Mouse (Mus musculus): Measurements from ENCODE around the gene Cd274.

Gene Cd274

GRCm38 (mm10) chr19:29365105-29365504 lies 2.1 kb upstream of the Cd274 start:
- DNase-seq: no peak

DNA sequence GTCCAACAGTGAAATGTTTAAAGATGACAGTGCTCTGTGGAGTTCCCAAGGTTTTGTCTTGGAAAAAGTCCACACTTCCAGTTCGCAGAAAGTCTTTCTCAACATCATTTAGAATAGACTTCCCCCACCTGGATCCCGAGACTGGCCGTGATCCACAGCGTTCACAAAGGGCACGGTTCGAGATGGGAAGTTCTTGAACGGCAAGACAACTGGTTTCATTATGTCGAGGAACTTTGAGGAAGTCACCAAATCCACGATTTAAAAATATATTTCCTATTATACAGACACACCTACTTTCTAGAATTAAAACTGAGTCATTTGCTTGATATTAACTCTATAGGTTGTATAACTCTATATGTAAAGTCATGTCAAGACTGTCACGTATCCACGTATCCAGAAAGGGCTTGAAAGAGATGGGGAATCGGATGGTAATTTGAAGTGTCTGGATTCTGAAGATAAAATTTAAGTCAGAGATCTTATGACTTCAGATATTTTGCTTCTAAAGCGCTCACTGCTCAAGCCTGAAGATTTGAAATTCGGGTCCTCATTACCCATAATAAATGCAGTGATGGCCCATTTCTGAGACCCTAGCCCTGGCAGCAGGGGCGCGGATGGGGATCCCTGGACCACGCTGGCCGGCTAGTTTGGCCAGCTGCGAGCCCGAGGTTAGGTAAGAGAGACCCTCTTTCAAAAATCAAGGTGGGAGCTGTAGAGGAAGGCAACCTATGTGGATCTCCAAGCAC lies 858 bp upstream of the Cd274 start:
- no peak for DNase-seq

DNA sequence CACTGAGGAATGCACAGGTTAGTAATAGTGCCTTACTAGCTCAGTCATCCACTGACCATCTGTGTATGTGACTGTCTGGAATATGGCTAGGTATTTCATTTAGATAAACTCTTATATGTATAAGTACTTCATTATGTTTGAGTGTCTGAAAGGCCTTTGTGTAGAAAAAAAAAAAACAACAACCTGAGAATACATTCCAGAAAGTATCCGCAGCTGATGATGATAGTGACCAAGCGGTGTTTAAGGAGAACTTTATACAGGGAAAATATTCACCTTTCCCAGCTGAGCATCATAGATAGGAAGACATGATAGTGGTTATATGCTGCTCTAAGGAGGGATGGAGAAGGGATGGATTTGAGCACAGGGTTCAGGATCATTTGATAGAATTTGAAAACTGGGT lies 786 bp downstream of the Cd274 start:
- DNase-seq: no peak

DNA sequence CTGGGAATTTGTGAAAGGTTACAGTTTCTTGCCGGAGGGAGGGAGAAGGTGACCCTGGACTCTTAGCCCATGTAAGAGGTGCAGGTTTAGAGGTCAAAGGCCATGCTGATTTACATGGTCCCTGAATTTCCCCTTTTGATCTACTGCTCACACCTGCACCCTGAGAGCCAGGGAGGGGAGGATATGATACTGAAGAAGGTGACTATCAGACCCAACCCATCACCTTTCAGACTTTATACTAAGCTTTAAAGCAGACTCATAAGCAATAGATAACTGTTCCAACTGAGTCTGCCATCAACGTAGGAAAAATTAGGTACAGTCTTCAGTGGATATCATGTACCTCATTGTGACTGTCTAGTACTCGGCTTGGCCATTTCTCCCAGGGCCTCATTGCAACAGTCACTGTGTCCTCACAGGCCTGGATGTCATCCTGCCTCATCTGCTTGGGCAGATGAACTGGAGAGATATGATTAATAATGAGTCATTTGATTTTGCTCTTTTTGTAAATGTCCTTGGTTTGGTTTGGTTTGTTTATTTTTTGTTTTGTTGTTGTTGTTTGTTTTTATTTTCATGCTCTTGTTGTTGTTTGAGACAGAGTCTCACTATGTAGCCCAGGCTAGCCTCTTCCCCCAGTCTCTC lies 1.5 kb downstream of the Cd274 start:
- DNase-seq: no peak

DNA sequence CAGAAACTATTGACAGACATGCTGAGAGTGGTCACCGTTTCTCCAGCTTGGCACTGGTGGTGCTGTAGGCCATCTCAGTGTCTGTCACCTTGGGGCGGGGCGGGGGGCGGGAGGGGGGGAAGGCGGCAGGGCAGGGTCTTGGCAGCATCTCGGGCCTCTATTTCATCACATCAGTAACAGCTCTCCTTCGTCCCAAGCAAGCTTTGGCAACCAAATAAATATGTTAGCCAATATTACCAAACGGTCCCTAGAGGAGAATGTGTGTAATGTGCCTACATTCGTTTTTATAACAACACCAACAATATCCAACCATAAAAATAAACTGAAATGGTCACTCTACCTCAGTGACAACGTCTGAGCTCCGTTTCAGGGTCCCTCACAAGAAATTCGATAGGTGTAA lies 2.9 kb downstream of the Cd274 start:
- DNase-seq: no peak

- DNase-seq: no peak
Observed at GRCm38 (mm10) chr19:29370545-29371283, 3.5 kb downstream of the Cd274 start.

GRCm38 (mm10) chr19:29371284-29372081 lies 4.2 kb downstream of the Cd274 start:
- DNase-seq: no peak

DNA sequence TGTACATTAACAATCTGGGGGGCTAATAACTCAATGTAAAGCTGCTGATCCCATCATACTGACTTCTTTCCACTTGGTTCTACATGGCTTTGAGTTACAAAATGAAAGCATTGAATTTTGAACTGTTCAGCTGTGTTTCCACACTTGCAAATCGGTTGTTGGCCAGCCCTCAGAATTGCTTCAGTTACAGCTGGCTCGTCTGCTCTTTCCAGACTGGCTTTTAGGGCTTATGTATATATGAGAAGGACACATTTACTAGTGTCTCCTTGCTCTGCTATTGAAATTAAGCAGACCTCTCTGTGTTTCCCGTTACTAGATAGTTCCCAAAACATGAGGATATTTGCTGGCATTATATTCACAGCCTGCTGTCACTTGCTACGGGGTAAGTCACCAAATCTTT lies 4.9 kb downstream of the Cd274 start:
- DNase-seq: no peak

- DNase-seq: no peak
Observed at GRCm38 (mm10) chr19:29372621-29373020, 5.4 kb downstream of the Cd274 start.

DNA sequence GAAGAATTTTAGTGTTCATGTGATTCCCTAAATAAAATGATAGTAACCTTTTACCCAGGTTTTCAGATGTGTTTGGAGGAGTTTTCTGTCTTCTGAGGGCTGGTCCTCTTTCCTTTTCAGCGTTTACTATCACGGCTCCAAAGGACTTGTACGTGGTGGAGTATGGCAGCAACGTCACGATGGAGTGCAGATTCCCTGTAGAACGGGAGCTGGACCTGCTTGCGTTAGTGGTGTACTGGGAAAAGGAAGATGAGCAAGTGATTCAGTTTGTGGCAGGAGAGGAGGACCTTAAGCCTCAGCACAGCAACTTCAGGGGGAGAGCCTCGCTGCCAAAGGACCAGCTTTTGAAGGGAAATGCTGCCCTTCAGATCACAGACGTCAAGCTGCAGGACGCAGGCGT lies 6.2 kb downstream of the Cd274 start:
- no peak for DNase-seq

DNA sequence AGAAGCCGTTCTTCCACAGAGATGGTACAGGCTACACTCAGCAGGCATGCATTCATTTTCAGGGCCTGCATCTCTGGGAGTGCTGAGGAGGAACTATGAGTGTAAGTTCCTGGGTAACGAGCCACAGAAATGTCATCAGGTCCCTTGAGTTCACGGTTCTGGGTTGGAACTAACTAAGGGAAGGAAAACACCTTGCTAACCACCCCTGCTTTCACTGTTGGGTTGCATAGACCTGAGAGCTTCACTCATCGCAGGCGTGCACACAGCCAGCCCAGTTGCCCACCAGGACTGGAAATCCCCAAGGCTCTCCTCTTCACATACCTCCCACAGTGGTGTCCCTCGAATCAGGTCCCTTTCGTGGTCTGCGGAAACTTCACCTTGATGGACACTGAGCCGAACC lies 7.7 kb downstream of the Cd274 start:
- DNase-seq: no peak

DNA sequence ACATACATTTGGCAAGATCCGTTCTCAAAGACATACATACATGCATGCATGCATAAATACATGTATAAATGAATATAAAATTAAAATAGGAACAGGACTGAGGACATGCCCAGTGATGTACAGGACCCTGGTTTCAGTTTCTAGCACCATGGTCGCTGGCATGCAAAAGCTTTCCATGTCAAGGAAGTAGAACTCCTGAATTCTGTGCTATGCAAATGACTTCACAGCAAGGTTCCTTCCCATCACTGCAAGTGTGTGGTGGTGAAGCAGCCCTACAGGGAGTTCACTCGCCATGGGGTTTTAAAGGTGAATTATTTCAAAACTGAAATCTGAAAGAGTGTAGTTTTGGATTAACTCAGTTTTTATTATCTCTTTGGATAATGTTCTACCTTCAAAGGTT lies 9.1 kb downstream of the Cd274 start:
- no peak for DNase-seq

DNA sequence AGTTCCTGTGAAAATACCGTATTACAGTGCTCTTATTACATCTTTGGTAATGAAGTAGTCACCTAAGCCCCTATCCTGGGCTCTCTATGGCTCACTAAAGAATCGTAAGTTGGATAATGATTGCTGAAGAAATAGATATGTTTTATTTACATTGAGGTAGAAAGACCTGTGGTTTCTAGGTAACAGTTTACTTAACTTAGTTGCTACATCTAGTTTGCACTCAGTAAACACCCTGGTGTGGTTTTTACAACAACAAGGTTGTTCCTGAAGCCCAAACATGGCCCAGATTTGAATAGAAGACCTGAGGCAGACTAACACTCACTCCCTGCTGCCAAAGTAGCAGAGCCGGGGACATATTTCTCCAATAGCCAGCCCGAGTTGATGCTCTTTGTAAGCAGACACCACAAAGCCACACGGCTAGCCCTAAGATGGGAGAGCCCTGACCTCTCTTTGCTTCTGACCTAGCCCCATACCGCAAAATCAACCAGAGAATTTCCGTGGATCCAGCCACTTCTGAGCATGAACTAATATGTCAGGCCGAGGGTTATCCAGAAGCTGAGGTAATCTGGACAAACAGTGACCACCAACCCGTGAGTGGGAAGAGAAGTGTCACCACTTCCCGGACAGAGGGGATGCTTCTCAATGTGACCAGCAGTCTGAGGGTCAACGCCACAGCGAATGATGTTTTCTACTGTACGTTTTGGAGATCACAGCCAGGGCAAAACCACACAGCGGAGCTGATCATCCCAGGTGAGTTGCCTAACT lies 12.8 kb downstream of the Cd274 start:
- no peak for DNase-seq

DNA sequence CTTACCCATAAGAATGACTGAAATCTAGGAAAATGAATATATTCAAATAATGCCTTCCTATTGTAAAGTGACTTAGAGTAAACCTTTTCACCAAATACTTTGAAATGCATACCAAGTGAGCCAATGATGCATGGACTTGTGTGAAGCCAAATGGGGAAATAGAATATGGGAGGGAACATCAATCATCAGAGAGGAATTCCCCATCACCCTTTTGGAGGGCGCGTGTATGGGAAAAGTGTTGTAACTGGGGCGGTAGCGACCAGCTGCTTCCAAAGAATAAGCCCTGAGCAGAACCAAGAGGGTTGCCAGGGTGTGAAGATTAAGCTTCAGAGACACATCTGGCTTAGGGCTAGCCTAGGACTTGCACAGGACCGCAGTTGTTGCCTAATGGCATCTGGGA lies 16.1 kb downstream of the Cd274 start:
- DNase-seq: no peak

DNA sequence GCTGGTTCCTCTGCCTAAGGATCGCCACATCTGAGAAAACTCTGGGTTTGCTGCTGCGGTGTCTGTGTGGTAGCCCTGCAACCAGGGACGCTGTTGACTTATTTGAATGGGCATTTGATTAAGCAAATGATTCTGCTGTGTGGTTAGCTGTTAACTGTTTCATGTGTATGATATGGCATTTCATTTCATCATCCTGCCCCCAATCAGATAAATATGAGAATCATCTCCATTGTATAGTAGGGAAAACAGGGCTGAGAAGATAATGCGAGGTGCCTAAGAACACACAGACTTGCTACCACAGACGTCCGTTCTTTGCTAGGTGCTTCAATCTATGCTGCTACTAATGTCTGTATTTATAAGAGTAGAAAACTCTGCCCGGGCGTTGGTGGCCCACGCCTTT lies 17.2 kb downstream of the Cd274 start:
- no peak for DNase-seq

DNA sequence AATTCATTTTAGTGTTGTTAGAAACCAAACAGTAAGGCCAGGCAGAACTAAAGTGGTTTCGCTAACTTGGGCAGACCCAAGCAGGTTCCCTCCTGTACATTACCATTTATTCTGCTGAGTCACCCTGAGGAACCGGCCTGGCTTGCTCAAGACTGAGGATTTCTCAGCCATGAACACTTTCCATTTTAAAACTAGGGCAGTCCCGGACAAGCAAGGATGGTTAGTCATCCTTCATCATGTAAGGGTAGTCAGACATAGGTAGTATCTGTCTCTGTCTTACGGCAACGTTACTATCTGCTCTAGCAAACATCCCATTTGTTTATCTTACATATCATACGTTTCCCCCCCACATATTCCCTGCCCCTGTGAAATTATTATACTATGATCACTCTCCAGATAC lies 17.7 kb downstream of the Cd274 start:
- no peak for DNase-seq

DNA sequence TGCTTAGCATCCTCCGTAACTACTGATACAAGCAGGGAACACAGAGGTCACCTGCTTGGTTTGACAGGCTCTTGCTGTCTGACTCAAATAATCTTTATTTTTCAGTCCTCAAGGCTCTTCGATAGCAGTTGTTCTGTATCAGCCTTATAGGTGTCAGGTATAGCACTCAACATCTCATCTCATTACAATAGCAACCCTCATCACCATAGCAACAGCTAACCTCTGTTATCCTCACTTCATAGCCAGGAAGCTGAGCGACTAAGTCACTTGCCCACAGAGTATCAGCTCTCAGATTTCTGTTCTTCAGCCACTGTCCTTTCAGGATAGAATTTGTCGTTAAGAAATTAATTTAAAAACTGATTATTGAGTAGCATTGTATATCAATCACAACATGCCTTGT lies 18.6 kb downstream of the Cd274 start:
- no peak for DNase-seq

- no peak for DNase-seq
Observed at GRCm38 (mm10) chr19:29388818-29389217, 21.6 kb downstream of the Cd274 start.

- no peak for DNase-seq
Observed at GRCm38 (mm10) chr19:29390483-29390882, 23.2 kb downstream of the Cd274 start.

DNA sequence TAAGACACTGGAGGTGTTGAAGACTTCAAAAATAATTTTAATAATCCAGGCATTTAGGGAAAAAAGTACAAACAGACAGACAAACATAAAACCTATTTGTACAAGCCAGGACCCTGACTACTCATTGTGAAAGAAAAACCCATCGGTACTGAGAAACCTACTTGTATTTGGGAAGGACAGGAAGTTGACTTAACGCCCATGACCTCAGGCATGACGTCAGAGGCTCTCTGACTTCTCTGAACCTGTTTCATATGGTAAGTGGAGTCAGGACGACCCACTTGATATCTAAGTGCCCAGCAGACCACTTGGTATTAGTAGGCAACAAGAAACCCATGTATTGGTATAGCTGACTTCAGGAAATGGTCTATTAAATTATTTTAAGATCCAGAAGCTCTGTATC lies 24.0 kb downstream of the Cd274 start:
- DNase-seq: no peak

- no peak for DNase-seq
Observed at GRCm38 (mm10) chr19:29393333-29393732, 26.1 kb downstream of the Cd274 start.

GRCm38 (mm10) chr19:29394721-29395120 lies 27.5 kb downstream of the Cd274 start:
- no peak for DNase-seq

GRCm38 (mm10) chr19:29396353-29396752 lies 29.1 kb downstream of the Cd274 start:
- DNase-seq: no peak
